Mouse (Mus musculus) adrenal gland, adult 2 months (tissue): ENCODE results near the gene Dock9. TPM values are rescaled to one million over a fixed set of nuclear protein-coding genes. Genes with fewer than 3 reads are reported as not detected.

Experiments
- DNase-seq: peaks from one replicate; pipeline ENCODE4 v3.0.0; 2021
- polyA plus RNA-seq: library from polyadenylated mRNA; depleted of rRNA; stranded (reverse); fragments of >200 nt; gene quantifications from 2 replicates; pipeline ENCODE4 v1.2.3, GENCODE M21; 2012
- total RNA-seq, 2 experiments: library from RNA; stranded (reverse); gene quantifications; 2 replicates each; pipeline ENCODE4 v1.2.3; 2021

Dock9 gene
- total and polyA plus RNA-seq, 3 experiments, result 8.0 to 29.2 (median 18.6) TPM

- no peak for DNase-seq
Measured at GRCm38 (mm10) chr14:121620567-121620966, 177.1 kb downstream of the Dock9 start.

DNA sequence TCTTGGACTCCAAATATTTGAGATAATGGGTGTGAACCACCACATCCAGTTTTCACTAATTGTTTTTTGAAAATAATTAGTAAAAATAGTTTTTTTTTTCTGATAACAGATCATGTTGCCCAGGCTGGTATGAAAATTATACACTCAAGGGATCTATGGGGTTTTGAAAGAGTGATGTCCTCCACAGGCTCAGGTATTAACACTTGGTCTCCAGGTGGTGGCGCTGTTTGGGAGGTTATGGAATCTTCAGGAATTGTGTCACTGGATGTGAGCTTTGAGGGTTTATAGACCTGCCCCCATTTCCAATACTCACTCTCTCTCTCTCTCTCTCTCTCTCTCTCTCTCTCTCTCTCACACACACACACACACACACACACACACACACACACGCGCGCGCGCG, 177.5 kb downstream of the Dock9 start:
- DNase-seq, result no peak

- DNase-seq, result peak; percentile 37
Measured at GRCm38 (mm10) chr14:121617645-121618390, 179.8 kb downstream of the Dock9 start.

- DNase-seq, result no peak
Measured at GRCm38 (mm10) chr14:121615431-121615830, 182.2 kb downstream of the Dock9 start.

DNA sequence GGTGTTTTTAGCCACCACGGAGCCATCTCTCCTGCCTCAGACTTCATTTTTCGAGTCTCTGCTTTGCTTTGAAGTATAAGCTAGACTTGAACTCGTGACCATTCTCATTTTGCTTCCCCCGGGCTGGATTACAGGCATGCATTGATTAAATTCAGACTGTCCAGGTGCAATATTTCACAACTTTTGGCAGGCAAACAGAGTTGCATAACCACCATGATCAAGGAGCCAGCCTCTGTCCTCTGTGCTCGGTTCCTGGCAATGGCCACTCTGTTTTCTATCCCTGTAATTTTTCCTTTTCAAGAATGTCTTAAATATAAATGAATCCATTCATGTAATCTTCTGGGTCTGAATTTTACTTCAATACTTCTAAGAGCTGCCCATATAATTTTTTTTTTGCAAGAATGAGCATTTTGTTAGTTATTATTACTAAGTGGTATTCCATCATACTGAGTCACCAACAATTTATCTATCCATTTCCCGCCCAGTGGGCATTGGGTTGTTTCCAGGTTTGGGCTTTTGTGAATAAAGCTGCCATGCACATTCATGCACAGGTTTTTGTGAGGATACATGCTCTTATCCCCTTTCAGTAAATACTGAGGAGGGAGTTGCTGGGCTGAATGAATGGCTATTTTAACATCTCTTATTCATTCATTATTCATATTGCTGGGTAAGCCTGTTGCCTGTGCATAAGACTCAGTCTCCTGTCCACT, 183.0 kb downstream of the Dock9 start:
- peak; percentile 32 for DNase-seq

DNA sequence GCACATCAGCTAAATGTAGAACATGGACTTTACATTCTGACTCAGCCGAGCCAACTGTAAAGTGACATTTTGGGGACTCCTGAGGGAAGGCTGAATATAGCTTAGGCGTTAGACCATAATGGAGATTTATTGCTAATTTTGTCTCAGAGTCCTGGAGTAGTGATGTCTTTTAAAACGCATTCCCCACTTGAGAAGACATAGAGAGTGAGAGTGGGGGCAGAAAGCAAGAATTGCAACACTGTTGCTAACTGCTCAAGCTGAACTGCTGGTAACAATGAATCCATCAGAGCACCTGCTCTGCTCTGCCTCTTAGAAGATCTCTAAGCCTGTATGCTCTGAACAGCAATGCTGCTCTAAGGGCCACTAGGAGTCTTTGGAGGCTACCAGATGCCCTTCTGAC, 184.1 kb downstream of the Dock9 start:
- DNase-seq, result no peak

DNA sequence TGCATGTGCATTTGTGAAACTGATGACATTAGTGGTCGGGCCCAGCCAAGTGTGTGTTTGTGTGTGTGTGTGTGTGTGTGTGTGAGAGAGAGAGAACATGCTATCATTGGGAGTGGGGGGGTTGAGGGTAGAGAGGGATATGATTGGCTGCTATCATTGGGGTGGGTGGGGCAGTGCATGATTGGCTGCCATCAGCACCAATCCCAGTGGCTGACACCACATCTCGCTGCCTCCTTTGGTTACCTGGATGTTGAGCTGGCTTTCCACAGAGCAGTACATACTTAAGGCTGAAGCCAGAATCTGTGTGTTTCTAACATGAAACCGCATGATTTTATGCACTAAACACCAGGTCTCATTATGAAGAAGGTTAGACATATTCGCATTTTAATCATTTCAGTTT, 184.7 kb downstream of the Dock9 start:
- no peak for DNase-seq

GRCm38 (mm10) chr14:121611533-121611932, 186.1 kb downstream of the Dock9 start:
- DNase-seq, result no peak

DNA sequence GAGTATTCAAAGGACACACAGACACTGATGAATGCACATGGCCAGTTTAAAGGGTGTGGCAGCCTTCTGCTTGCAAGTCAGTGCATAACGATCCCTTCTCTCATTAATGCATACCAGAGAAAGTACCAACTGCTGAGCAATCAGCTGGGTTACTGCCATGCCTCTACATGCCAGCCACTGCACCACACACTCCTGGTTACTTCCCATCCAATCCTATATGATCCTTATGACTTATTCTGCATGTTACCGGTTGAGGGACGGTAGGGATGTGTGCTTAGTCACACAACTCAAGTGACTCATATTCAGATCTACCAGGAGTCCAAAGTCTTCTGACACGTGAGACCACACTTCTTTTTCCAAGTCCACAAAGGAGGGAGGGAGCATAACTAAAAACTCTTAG, 186.5 kb downstream of the Dock9 start:
- no peak for DNase-seq

DNA sequence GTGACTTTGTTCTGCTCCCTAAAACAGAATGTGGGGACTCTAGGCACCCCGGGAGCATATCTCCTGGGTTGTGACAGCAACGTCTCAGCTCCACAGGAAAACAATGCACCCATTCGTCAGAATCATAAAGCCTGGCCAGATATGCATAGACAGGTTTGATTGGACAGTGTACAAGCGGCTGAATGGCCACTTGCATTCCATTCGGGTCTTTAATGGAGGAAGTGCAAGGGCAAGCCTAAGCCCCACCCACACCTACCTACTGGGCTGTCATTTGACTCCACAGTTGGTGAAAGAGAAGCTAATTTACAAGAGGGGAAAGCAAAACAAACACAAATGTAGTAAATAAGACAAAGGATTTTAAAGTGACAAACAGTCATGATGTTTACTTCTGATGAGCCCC, 189.1 kb downstream of the Dock9 start:
- DNase-seq, result no peak

- no peak for DNase-seq
Measured at GRCm38 (mm10) chr14:121606433-121606832, 191.2 kb downstream of the Dock9 start.

GRCm38 (mm10) chr14:121605260-121605659, 192.4 kb downstream of the Dock9 start:
- DNase-seq, result no peak

DNA sequence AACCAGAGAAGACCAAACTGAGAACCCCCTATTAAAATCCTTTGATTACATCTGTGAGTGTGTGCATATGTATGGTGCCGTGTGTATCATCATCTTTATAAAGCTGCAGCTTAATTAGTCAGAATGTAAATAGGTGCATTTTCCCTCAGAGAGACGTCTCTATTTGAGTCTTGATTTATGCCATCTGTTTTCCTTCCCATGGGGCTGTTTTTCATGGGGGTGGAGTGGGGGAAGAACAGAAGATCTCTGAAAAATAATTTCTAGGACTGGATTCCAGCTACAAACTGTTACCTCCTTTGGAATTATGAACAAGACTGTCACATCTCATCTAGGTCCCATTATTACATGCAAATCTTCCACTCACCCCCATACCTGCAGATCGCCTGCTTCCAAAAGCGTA, 193.1 kb downstream of the Dock9 start:
- no peak for DNase-seq

DNA sequence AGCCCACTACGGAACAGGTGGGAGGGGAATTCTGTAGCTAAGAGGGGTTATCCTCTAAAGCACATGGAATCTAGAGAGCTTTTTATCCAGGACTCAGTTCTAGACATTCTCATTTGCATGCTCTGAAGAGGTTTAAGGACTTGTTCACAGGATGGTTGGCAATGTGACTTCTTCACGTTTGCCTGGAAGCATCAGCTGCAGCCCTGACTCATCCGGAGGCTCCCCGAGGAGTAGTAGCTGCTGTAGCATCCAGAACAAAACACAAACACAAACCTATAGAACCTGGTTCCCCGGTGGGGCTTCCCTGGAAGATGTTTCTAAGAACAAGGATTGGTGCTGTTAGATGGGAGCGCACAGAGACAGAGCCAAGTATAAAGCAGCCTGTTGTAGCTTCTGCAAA, 195.0 kb downstream of the Dock9 start:
- no peak for DNase-seq

GRCm38 (mm10) chr14:121600538-121600937, 197.1 kb downstream of the Dock9 start:
- no peak for DNase-seq

DNA sequence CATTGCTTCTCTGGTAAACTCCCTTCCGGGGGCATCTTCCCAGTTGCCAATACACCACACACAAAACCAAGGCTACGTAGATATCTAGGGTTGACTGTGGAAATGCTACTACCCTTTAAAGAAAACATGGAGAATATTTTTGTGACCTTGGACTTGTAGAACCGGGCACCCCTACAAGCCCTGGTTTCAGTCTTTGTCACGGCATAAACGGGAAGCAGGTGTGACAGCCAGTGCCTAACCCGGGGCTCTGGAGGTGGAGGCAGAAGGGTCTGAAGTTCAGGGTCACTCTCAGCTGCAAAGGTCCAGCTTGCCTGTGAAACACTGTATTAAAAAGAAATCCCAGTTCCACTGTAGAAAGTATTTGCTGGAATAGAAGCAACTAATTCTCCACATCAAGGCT, 200.6 kb downstream of the Dock9 start:
- DNase-seq, result no peak

DNA sequence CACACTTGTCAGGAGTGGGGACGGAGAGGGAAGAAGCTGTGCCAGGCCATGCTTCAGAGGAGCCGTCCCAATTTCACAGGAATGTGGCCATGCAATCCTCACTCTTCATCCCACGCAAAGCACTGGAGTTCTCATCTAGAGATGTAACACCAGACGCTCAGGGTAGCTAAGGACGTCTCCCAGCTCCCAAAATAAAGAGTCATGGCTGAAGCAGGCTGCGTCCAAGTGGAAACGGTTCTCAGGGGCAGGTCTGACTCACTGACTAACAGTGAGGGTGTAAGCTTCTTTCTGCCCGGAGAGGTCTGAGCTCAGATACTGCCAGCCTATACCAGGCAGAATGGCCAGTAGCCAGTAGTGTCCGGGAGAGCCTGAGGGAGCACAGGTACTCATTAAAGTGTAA, 201.0 kb downstream of the Dock9 start:
- no peak for DNase-seq

DNA sequence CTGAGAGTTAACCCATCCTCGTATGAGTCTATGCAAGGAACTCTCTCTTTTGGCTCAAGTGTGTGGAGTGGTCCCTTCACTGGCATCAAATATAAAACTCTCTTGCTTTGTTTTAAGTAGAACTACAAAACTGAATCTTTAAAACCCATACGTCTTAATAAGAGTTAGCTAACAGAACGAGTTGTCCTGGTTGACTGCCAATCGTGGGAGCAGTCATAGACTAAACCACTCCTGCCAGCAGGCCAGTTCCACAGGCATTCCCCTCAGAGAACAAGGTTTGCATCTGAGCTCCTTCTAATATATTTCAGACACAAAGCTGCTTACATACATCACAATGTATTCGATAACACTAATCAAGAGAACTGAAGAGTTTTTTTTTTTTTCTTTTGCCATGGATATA, 203.0 kb downstream of the Dock9 start:
- DNase-seq, result no peak

DNA sequence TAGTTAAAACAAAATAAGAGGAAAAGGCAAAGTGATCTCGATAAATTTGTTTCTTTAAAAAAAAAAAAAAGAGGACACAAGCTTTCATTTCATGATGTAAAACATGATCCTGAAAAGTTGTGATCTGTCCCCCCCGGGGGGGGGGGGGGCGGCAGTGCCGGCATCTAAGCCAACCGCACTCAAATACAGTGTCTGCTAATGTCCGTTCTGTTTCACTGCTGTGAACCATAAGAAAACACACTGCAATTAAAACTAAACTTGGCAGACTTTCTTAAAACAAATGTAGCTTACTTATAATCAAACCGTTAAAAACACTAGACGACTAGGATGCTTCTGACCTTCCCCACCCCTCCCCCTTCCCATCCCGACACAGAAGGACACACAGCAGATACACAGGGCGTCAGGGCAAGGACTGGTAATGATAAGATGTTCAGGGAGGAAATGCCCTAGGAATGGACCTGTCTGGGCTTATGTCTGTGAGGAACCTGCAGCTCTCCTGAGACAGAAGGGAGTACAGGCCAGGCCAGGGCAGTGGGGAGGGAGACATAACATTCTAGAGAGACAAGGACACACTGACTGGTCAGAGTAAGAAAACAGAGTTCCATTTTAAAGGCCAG, 204.2 kb downstream of the Dock9 start:
- DNase-seq, result no peak

GRCm38 (mm10) chr14:121592890-121593289, 204.7 kb downstream of the Dock9 start:
- DNase-seq, result no peak

DNA sequence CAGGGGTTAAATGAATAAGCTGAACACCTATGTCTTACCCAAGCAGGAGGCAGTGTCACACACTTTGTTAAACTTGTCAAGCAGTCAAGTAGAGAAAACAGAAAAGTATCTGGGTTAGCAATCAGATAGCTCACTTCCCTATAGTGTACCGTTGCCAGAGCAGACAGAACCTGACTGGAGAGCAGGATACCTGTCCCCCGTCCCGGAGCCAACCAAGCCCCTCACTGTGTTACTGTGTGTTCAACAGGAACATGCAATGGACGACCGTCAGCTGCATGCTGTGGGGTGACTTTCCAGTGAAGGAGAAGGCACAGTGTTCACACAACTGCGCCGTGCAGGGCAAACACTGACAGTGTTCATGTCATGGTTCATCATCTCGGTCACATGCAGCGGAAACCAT, 205.3 kb downstream of the Dock9 start:
- DNase-seq, result no peak

DNA sequence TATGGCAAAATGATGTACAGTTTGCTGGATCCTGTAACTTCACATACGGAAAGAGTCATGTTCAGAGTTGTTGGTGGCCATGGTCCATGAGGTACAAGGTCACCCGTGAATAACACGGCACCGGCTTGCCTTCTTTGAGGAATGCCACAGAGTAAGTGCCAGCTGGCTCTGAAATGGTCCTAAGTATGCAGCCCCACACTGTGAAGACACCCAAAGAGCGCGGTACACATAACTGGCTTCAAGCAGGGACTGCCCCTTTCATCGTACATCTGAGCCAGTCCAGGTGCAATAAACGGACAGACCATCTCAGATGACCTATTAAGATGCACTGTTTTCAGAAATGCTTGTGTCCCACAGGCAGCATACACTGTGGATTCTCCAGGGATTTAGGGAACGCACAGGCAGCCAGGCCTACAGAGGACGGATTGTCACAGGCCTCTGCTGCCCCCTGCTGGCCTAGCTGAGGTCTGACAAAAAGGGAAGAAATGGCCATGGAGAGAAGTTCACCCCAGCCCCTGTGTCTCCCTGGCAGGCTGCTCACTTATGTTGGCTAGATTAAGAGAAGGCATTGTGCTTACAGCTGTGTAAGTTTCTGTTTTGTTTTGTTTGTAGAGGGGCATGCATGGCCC, 208.4 kb downstream of the Dock9 start:
- peak; percentile 73 for DNase-seq

- no peak for DNase-seq
Measured at GRCm38 (mm10) chr14:121588451-121588850, 209.2 kb downstream of the Dock9 start.
